Mouse (Mus musculus): ENCODE results near the gene Sdsl. TPM values are rescaled to one million over a fixed set of nuclear protein-coding genes. Genes with fewer than 3 reads are reported as not detected.
A peak's percentile ranks its signal among the peaks of the same experiment; 100 is the strongest.

Gene Sdsl
- polyA plus RNA-seq, 1 experiment from 2014 or later: 7.9 TPM

- ATAC-seq (ENCODE audit: low FRiP score): peak; percentile 45; the same call in 1 of the 2 replicates
- Histone ChIP-seq H3K36me3 (no peaks in the 10 kb centered on the region), H3K27ac (replicated peaks) (peak overlapping the region; percentile 58), H3K9me3 (replicated peaks) (no peaks in the 10 kb centered on the region), H3K9ac (replicated peaks) (peak overlapping the region; percentile 38; the same call in 1 of the 2 replicates), H3K4me2 (peak overlapping the region; percentile 32), H3K27me3 (replicated peaks) (0 out of 2 replicates have a peak, but pooled peaks cover 3% of the 10 kb centered on the region), H3K4me1 (peaks cover 7% of the 10 kb centered on the region), H3K4me3 (replicated peaks) (no peak overlapping the region)
- 46% methylated on average over 14 of the region's 14 CpGs for WGBS
Measured at GRCm38 (mm10) chr5:120454756-120455337, 17.8 kb downstream of the Sdsl start.

- Histone ChIP-seq H3K27ac (replicated peaks) (no peak overlapping the region), H3K27me3 (replicated peaks) (0 out of 2 replicates have a peak, but pooled peaks cover 11% of the 10 kb centered on the region)
Measured at GRCm38 (mm10) chr5:120447305-120447704, 25.3 kb downstream of the Sdsl start.

GRCm38 (mm10) chr5:120440733-120441132 lies 31.9 kb downstream of the Sdsl start:
- 5% methylated on average over 14 of the region's 14 CpGs for WGBS
- Histone ChIP-seq H3K36me3 (no peaks in the 10 kb centered on the region), H3K4me2 (peak overlapping the region; percentile 55), H3K9me3 (replicated peaks) (no peaks in the 10 kb centered on the region), H3K27me3 (replicated peaks) (peaks cover 39% of the 10 kb centered on the region), H3K27ac (replicated peaks) (peak overlapping the region; percentile 79; the same call in 1 of the 2 replicates), H3K4me1 (peaks cover 24% of the 10 kb centered on the region), H3K4me3 (replicated peaks) (0 out of 2 replicates have a peak overlapping the region, but pooled peaks have one; percentile 54), H3K9ac (replicated peaks) (peak overlapping the region; percentile 47; the same call in 1 of the 2 replicates)
- ATAC-seq (ENCODE audit: low FRiP score): peak; percentile 34; the same call in 1 of the 2 replicates

More at GRCm38 (mm10) chr5:120447305-120447704, 25.3 kb downstream of the Sdsl start:
- Histone ChIP-seq H3K4me3 (replicated peaks) (no peak overlapping the region), H3K36me3 (no peaks in the 10 kb centered on the region), H3K4me1 (peaks cover 6% of the 10 kb centered on the region; the same call in 1 of the 2 replicates), H3K4me2 (peak overlapping the region; percentile 8), H3K9ac (replicated peaks) (no peak overlapping the region), H3K9me3 (replicated peaks) (no peaks in the 10 kb centered on the region)
- WGBS: 37% methylated on average over 13 of the region's 13 CpGs
- no peak for ATAC-seq (ENCODE audit: low FRiP score)

- 1% methylated on average over 61 of the region's 61 CpGs for WGBS
Measured at GRCm38 (mm10) chr5:120439887-120440670, 32.5 kb downstream of the Sdsl start.

GRCm38 (mm10) chr5:120438991-120439710 lies 33.5 kb downstream of the Sdsl start:
- Histone ChIP-seq H3K27me3 (replicated peaks) (peaks cover 47% of the 10 kb centered on the region), H3K4me1 (peaks cover 26% of the 10 kb centered on the region), H3K4me3 (replicated peaks) (peak overlapping the region; percentile 54), H3K36me3 (no peaks in the 10 kb centered on the region), H3K9me3 (replicated peaks) (no peaks in the 10 kb centered on the region), H3K9ac (replicated peaks) (peak overlapping the region; percentile 47), H3K27ac (replicated peaks) (peak overlapping the region; percentile 79), H3K4me2 (peak overlapping the region; percentile 55)
- 2% methylated on average over 27 of the region's 27 CpGs for WGBS
- ATAC-seq (ENCODE audit: low FRiP score): no peak

More at GRCm38 (mm10) chr5:120439887-120440670, 32.5 kb downstream of the Sdsl start:
- Histone ChIP-seq H3K4me1 (peaks cover 26% of the 10 kb centered on the region), H3K4me3 (replicated peaks) (peak overlapping the region; percentile 54), H3K9me3 (replicated peaks) (no peaks in the 10 kb centered on the region), H3K27me3 (replicated peaks) (peaks cover 44% of the 10 kb centered on the region), H3K36me3 (no peaks in the 10 kb centered on the region), H3K4me2 (peak overlapping the region; percentile 55), H3K27ac (replicated peaks) (peak overlapping the region; percentile 79), H3K9ac (replicated peaks) (peak overlapping the region; percentile 47)
- 0 out of 2 replicates have a peak, but pooled peaks have one; percentile 30 for ATAC-seq (ENCODE audit: low FRiP score)

- no peaks in the 10 kb centered on the region for H3K36me3 ChIP-seq
- peak overlapping the region; percentile 47 for H3K9ac ChIP-seq (replicated peaks)
- H3K4me2 ChIP-seq: peak overlapping the region; percentile 55
- peaks cover 54% of the 10 kb centered on the region for H3K27me3 ChIP-seq (replicated peaks)
- under 1% methylated on average over 13 of the region's 13 CpGs for WGBS
- H3K4me1 ChIP-seq: peaks cover 26% of the 10 kb centered on the region
- no peaks in the 10 kb centered on the region for H3K9me3 ChIP-seq (replicated peaks)
- ATAC-seq (ENCODE audit: low FRiP score): no peak
- H3K4me3 ChIP-seq (replicated peaks): peak overlapping the region; percentile 54
- peak overlapping the region; percentile 79 for H3K27ac ChIP-seq (replicated peaks)
Measured at GRCm38 (mm10) chr5:120438469-120438868, 34.1 kb downstream of the Sdsl start.

- no peaks in the 10 kb centered on the region for H3K9me3 ChIP-seq (replicated peaks)
- 1% methylated on average over 33 of the region's 33 CpGs for WGBS
Measured at GRCm38 (mm10) chr5:120437986-120438385, 34.6 kb downstream of the Sdsl start.

GRCm38 (mm10) chr5:120437539-120437938 lies 35.1 kb downstream of the Sdsl start:
- WGBS: under 1% methylated on average over 17 of the region's 17 CpGs
- H3K4me1 ChIP-seq: peaks cover 26% of the 10 kb centered on the region
- peak overlapping the region; percentile 55 for H3K4me2 ChIP-seq
- H3K9ac ChIP-seq (replicated peaks): peak overlapping the region; percentile 45
- peak overlapping the region; percentile 79 for H3K27ac ChIP-seq (replicated peaks)
- H3K27me3 ChIP-seq (replicated peaks): peaks cover 61% of the 10 kb centered on the region
- no peaks in the 10 kb centered on the region for H3K36me3 ChIP-seq
- peak overlapping the region; percentile 54 for H3K4me3 ChIP-seq (replicated peaks)
- ATAC-seq (ENCODE audit: low FRiP score): no peak
- no peaks in the 10 kb centered on the region for H3K9me3 ChIP-seq (replicated peaks)

More at GRCm38 (mm10) chr5:120437986-120438385, 34.6 kb downstream of the Sdsl start:
- Histone ChIP-seq H3K9ac (replicated peaks) (peak overlapping the region; percentile 45), H3K4me2 (peak overlapping the region; percentile 55), H3K4me3 (replicated peaks) (peak overlapping the region; percentile 54), H3K27me3 (replicated peaks) (peaks cover 57% of the 10 kb centered on the region), H3K4me1 (peaks cover 26% of the 10 kb centered on the region), H3K36me3 (no peaks in the 10 kb centered on the region), H3K27ac (replicated peaks) (peak overlapping the region; percentile 79)
- ATAC-seq (ENCODE audit: low FRiP score): no peak

GRCm38 (mm10) chr5:120436885-120437495 lies 35.6 kb downstream of the Sdsl start:
- Histone ChIP-seq H3K27ac (replicated peaks) (peak overlapping the region; percentile 79), H3K4me1 (peaks cover 26% of the 10 kb centered on the region), H3K36me3 (no peaks in the 10 kb centered on the region), H3K9me3 (replicated peaks) (no peaks in the 10 kb centered on the region), H3K4me2 (peak overlapping the region; percentile 55), H3K9ac (replicated peaks) (peak overlapping the region; percentile 45), H3K27me3 (replicated peaks) (peaks cover 66% of the 10 kb centered on the region), H3K4me3 (replicated peaks) (peak overlapping the region; percentile 54)
- 0% methylated on average over 18 of the region's 18 CpGs for WGBS
- no peak for ATAC-seq (ENCODE audit: low FRiP score)

- H3K27me3 ChIP-seq (replicated peaks): peaks cover 76% of the 10 kb centered on the region
Measured at GRCm38 (mm10) chr5:120435731-120436501, 36.7 kb downstream of the Sdsl start.

More at GRCm38 (mm10) chr5:120435731-120436501, 36.7 kb downstream of the Sdsl start:
- no peaks in the 10 kb centered on the region for H3K36me3 ChIP-seq
- peak overlapping the region; percentile 79 for H3K27ac ChIP-seq (replicated peaks)
- H3K4me1 ChIP-seq: peaks cover 26% of the 10 kb centered on the region
- H3K4me3 ChIP-seq (replicated peaks): peak overlapping the region; percentile 54
- peak overlapping the region; percentile 55 for H3K4me2 ChIP-seq
- under 1% methylated on average over 45 of the region's 47 CpGs for WGBS
- peak overlapping the region; percentile 65 for H3K9ac ChIP-seq (replicated peaks)
- no peak for ATAC-seq (ENCODE audit: low FRiP score)
- no peaks in the 10 kb centered on the region for H3K9me3 ChIP-seq (replicated peaks)

Measured in neural tube, embryonic 15.5 days (tissue).